Mouse (Mus musculus) embryonic facial prominence, embryonic 15.5 days (tissue): ENCODE data around the gene Arhgef25. TPM values are rescaled to one million over a fixed set of nuclear protein-coding genes. Genes with fewer than 3 reads are reported as not detected.
"Not testable (repeated sequence)": the region's sequence is repeated elsewhere in the genome, so short reads cannot be mapped to it uniquely, and the experiment has no call there.

Source experiments
- ATAC-seq: fragments of 200-750 bp; cut with Nextera tagmentation; 2 replicates; pipeline ENCODE4 v1.8.0; 2017; ENCODE audit warnings: low read depth, moderate TSS enrichment; ENCODE audit not compliant: insufficient number of reproducible peaks, low FRiP score, low TSS enrichment
- H3K27ac ChIP-seq: fragments of 300-500 bp; sonication (generic); replicated peaks from 2 replicates; pipeline ENCODE4 v1.5.1; 2015; ENCODE audit warnings: mild to moderate bottlenecking, inconsistent platforms
- H3K27me3 ChIP-seq: fragments of 300-500 bp; sonication (generic); 2 replicates; pipeline ENCODE4 v1.6.1; 2015; ENCODE audit warnings: inconsistent platforms
- H3K36me3 ChIP-seq: fragments of 300-500 bp; sonication (generic); 2 replicates; pipeline ENCODE4 v1.6.1; 2015; ENCODE audit warnings: mild to moderate bottlenecking, inconsistent platforms
- H3K4me1 ChIP-seq: fragments of 300-500 bp; sonication (generic); 2 replicates; pipeline ENCODE4 v1.6.1; 2015; ENCODE audit warnings: inconsistent platforms
- H3K4me2 ChIP-seq: fragments of 300-500 bp; sonication (generic); replicated peaks from 2 replicates; pipeline ENCODE4 v1.6.1; 2015; ENCODE audit warnings: mild to moderate bottlenecking, inconsistent platforms
- H3K4me3 ChIP-seq: fragments of 300-500 bp; sonication (generic); replicated peaks from 2 replicates; pipeline ENCODE4 v1.5.1; 2015; ENCODE audit warnings: mild to moderate bottlenecking, inconsistent platforms
- H3K9ac ChIP-seq: fragments of 300-500 bp; sonication (generic); 2 replicates; pipeline ENCODE4 v1.6.1; 2015; ENCODE audit warnings: inconsistent platforms
- H3K9me3 ChIP-seq: fragments of 300-500 bp; sonication (generic); replicated peaks from 2 replicates; pipeline ENCODE4 v1.6.1; 2016; ENCODE audit warnings: inconsistent platforms
- WGBS: fragments of 180-500 bp; shearing (Covaris S2); methylation state at CpG from one replicate; pipeline ENCODE4 v1.1.7; 2015; 5-methylcytosine and 5-hydroxymethylcytosine counted together
- polyA plus RNA-seq: library from polyadenylated mRNA; unstranded; fragments of >200 nt; fragmentation: Nextera tagmentation; extraction: Ambion mirVana; gene quantifications from 2 replicates; pipeline ENCODE4 v1.2.1, GENCODE M21; 2015

The Arhgef25 gene
- polyA plus RNA-seq, 1 experiment from 2014 or later, result 116 TPM

DNA sequence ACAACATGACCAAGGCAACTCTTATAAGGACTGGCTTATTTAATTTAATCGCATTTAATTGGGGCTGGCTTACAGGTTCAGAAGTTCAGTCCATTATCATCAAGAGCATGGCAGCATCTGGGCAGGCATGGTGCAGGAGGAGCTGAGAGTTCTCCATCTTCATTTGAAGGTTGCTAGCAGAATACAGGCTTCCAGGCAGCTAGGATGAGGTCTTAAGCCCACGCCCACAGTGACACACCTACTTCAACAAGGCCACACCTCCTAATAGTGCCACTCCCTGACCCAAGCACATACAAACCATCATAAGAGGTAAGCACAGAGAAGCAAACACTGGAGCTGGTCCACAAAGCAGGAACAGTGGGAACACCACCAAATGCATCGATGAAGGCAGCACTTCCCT, 38.6 kb downstream of the Arhgef25 start:
- H3K9me3 ChIP-seq, H3K27me3 ChIP-seq, H3K4me1 ChIP-seq, H3K36me3 ChIP-seq, H3K27ac ChIP-seq, ATAC-seq, H3K4me2 ChIP-seq, H3K4me3 ChIP-seq, H3K9ac ChIP-seq: not testable (repeated sequence)
- 88% methylated on average over 3 of the region's 3 CpGs for WGBS

DNA sequence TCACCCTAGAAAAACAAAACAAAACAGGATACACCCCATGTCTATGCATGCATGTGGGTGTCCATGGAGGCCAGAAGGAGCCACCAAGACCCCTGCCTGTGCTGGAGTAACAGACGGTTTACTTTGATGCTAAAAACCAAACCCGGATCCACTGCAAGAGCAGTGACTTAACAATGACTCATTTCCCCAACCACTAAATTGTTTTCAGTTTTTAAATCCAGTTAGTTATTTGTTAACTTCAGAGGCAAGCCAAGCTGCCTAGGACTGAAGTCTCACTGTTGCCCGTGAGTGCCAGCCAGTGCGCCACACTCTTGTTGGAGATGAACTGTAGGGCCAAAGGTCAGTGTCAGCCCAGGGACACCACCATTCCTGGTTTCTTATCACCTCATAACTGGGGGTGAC, 39.4 kb downstream of the Arhgef25 start:
- Histone ChIP-seq H3K4me1 (no peaks in the 10 kb centered on the region), H3K4me3 (no peak overlapping the region), H3K4me2 (no peak overlapping the region), H3K9ac (no peak overlapping the region), H3K9me3 (no peaks in the 10 kb centered on the region), H3K27ac (no peak overlapping the region), H3K36me3 (no peaks in the 10 kb centered on the region), H3K27me3 (no peaks in the 10 kb centered on the region)
- 72% methylated on average over 4 of the region's 4 CpGs for WGBS
- no peak for ATAC-seq

DNA sequence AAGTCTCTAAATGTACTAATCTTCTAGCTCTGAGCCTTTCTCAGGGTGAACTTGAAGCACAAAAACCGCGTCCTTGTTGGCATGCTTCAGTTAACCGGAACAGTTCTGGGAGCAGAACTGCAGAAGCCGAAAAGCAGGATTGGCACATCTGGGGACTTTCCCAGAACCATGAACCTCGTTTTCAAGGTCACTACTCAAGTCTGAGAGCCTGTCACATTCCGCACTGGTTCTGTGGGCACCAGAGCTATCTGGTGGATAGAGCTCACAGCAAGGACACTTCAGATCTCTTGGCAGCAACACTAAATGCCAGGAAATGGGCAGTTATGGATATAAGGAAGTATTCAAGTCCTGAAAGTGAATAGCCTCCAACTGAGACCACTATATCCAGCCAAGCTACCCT, 42.7 kb downstream of the Arhgef25 start:
- H3K36me3 ChIP-seq, result no peaks in the 10 kb centered on the region
- H3K4me2 ChIP-seq, result no peak overlapping the region
- ATAC-seq, result no peak
- no peak overlapping the region for H3K27ac ChIP-seq
- 78% methylated on average over 6 of the region's 6 CpGs for WGBS
- H3K9me3 ChIP-seq, result no peaks in the 10 kb centered on the region
- no peaks in the 10 kb centered on the region for H3K4me1 ChIP-seq
- H3K27me3 ChIP-seq, result no peaks in the 10 kb centered on the region
- no peak overlapping the region for H3K9ac ChIP-seq
- H3K4me3 ChIP-seq, result no peak overlapping the region

DNA sequence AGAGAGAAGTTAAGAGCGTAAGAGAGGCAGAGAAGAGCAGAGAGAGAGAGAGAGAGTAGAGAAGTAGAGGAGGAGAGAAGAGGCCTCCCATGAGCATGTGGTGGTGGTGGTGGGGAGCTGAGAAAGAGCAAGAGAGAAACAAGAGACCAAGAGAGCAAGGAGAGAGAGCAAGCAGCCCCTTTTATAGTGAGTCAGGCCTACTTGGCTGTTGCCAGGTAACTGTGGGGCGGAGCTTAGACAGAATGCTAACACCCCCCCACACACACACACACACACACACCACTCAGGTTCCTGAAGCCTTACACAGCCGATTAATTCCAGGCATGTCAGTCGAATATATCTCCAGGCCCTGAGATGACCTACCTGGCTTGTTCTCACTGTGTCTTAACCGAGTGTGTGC, 44.6 kb downstream of the Arhgef25 start:
- WGBS, result 67% methylated on average over 5 of the region's 5 CpGs
- ATAC-seq, result no peak
- no peaks in the 10 kb centered on the region for H3K27me3 ChIP-seq

DNA sequence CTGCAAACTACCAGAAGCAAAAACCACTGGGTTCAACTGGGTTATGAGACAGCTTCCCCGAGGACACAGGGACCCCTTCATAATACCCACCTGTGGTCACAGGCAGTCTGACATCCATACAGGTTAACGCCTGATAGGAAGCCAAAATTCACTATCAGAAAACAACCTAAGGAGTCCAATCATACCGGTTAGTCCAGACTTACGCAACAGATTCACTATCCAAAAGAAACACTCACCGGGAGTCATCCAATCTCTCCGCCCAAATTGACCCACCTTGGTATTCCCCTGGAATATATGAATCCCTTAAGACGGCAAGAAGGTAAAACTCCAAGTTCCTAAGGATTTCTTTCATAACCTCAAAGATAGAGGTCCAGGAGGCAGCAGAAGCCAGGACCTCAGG, 45.3 kb downstream of the Arhgef25 start:
- no peak overlapping the region for H3K9ac ChIP-seq
- WGBS, result 81% methylated on average over 7 of the region's 7 CpGs
- ATAC-seq, result no peak

More for the DNA sequence above, 44.6 kb downstream of the Arhgef25 start:
- Histone ChIP-seq H3K9ac (no peak overlapping the region), H3K9me3 (no peaks in the 10 kb centered on the region), H3K4me1 (no peaks in the 10 kb centered on the region), H3K27ac (no peak overlapping the region), H3K4me3 (no peak overlapping the region), H3K36me3 (no peaks in the 10 kb centered on the region), H3K4me2 (no peak overlapping the region)

DNA sequence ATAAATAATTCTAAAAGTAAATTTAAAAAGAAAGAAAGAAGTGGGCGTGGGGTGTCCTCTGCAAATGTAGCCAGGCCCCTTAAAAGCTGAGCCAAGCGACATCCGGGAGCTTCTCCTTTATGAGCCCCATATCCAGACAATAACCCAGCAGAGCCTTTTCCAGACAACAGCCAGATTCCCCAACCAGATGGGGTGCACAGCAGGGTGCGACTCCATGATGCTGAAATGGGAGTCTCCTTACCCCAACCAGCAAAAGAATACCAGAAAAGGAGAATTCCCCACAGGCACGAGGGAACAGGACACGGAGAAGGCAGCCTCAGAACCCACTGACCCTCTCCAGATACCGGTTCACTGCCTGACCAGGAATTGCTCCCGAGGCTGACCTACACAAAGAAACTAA, 46.7 kb downstream of the Arhgef25 start:
- Histone ChIP-seq H3K4me1 (no peaks in the 10 kb centered on the region), H3K27me3 (no peaks in the 10 kb centered on the region), H3K9me3 (no peaks in the 10 kb centered on the region), H3K9ac (no peak overlapping the region), H3K36me3 (no peaks in the 10 kb centered on the region), H3K27ac (no peak overlapping the region), H3K4me3 (no peak overlapping the region), H3K4me2 (no peak overlapping the region)
- ATAC-seq, result no peak
- WGBS, result 80% methylated on average over 8 of the region's 8 CpGs

More for the DNA sequence above, 45.3 kb downstream of the Arhgef25 start:
- Histone ChIP-seq H3K4me1 (no peaks in the 10 kb centered on the region), H3K36me3 (no peaks in the 10 kb centered on the region), H3K27ac (no peak overlapping the region), H3K27me3 (no peaks in the 10 kb centered on the region), H3K9me3 (no peaks in the 10 kb centered on the region), H3K4me2 (no peak overlapping the region), H3K4me3 (no peak overlapping the region)

DNA sequence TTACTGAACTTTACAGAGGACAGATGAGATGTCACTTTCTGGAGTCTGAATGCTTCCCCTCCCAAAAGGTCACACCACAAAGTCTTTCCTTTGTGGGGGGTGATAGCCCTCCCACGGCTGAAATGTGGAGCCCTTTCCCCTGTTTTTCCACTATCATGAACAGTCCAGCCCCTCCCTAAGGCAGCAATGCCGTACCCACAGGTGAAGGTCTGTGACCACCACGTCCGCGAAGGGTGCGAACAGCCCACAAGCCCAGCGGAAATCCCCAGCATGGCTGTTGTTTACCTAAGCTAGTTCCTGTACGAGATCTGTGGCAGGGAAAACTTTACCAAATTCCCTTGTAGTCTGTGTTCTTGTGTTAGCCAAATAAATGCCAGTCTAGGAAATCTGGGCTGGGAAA, 48.4 kb downstream of the Arhgef25 start:
- no peaks in the 10 kb centered on the region for H3K9me3 ChIP-seq
- no peaks in the 10 kb centered on the region for H3K27me3 ChIP-seq
- no peak for ATAC-seq
- no peaks in the 10 kb centered on the region for H3K4me1 ChIP-seq
- no peak overlapping the region for H3K4me3 ChIP-seq
- 77% methylated on average over 8 of the region's 8 CpGs for WGBS
- no peak overlapping the region for H3K9ac ChIP-seq
- no peak overlapping the region for H3K4me2 ChIP-seq
- no peak overlapping the region for H3K27ac ChIP-seq
- no peaks in the 10 kb centered on the region for H3K36me3 ChIP-seq

DNA sequence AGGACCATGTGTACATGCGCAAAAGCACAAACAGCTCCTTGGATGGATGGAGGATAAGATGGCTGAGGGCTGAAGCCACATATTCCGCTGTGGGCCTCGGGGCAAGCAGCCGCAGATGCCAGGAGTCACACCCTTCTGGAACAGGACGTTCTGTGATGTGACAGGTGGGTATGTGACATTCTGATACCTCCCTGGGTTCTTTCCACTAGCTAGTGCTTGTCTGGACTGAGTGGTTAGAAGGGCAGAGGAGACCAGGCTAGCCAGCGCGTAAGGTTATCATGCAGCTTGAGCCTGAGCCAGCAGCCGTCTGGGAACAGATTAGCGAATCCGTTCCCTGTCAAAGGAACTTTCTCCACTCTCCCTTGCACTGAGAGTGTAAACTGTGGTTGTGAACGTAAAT, 48.9 kb downstream of the Arhgef25 start:
- no peaks in the 10 kb centered on the region for H3K27me3 ChIP-seq
- no peak overlapping the region for H3K4me3 ChIP-seq
- no peaks in the 10 kb centered on the region for H3K9me3 ChIP-seq
- no peak overlapping the region for H3K9ac ChIP-seq
- H3K27ac ChIP-seq, result no peak overlapping the region
- H3K36me3 ChIP-seq, result no peaks in the 10 kb centered on the region
- no peaks in the 10 kb centered on the region for H3K4me1 ChIP-seq
- WGBS, result 80% methylated on average over 11 of the region's 11 CpGs
- no peak for ATAC-seq
- H3K4me2 ChIP-seq, result no peak overlapping the region

DNA sequence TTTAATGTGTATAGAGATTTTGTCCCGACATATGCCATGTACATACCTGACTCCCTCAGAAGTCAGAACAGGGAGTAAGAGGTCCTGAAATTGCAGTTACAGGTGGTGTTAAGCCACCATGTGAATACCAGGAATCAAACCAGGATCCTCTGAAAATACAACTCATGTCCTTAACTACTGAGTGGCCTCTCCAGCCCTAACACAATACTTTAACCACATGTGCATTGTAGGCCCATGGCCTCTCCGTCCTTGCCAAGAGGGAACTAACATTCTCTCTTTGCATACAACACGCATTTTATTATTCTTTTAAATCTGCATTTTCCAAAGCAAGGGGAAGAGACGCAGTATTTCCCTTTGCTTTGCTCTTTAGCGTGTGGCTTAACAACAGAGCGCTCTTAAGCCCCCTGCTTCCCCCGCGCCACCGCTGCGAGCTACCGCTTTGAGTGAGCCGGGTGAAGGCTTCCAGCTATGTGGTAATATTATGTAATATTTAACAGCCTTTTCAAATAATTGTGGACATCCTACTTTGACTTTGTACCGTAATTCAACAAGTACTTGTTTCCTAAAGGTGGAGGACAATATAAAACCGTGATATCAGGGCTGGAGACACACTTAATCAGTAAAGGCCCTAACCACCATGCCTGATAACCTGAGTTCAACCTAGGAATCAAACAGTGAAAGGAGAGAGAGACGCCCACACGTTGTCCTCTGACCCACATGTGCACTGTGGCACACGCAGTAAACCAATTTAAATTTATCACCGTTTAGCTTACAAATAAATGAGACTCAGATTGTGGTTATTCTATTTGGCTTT, 51.3 kb downstream of the Arhgef25 start:
- Histone ChIP-seq H3K9ac (no peak overlapping the region), H3K27me3 (no peaks in the 10 kb centered on the region), H3K36me3 (no peaks in the 10 kb centered on the region), H3K27ac (no peak overlapping the region), H3K4me1 (peaks cover 8% of the 10 kb centered on the region; the same call in 1 of the 2 replicates), H3K4me3 (no peak overlapping the region), H3K9me3 (no peaks in the 10 kb centered on the region), H3K4me2 (no peak overlapping the region)
- 86% methylated on average over 18 of the region's 18 CpGs for WGBS
- no peak for ATAC-seq

DNA sequence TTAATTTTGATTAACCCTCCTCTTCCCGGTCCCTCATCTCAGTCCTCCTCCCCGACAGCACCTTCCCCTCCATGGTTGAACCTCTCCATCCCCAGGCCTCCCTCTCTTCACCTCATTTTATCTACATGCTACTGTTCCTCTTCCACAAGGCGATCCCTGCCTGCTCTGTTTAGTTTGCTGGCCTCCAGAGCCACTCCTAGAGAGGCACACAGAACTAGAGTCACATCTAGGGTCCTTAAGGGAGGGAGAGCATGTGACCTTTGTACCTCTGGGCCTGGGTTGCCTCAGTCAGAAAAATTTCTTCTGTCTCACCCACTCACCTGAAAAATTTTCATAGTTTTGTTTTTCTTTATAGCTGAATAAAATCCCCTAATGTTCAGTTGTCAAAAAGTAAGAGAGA, 52.0 kb downstream of the Arhgef25 start:
- no peak for ATAC-seq
- H3K36me3 ChIP-seq, result no peaks in the 10 kb centered on the region
- no peaks in the 10 kb centered on the region for H3K9me3 ChIP-seq
- no peak overlapping the region for H3K9ac ChIP-seq
- H3K4me2 ChIP-seq, result no peak overlapping the region
- H3K4me1 ChIP-seq, result peaks cover 8% of the 10 kb centered on the region; the same call in 1 of the 2 replicates
- no peaks in the 10 kb centered on the region for H3K27me3 ChIP-seq
- 77% methylated on average over 3 of the region's 3 CpGs for WGBS
- H3K27ac ChIP-seq, result no peak overlapping the region
- H3K4me3 ChIP-seq, result no peak overlapping the region

DNA sequence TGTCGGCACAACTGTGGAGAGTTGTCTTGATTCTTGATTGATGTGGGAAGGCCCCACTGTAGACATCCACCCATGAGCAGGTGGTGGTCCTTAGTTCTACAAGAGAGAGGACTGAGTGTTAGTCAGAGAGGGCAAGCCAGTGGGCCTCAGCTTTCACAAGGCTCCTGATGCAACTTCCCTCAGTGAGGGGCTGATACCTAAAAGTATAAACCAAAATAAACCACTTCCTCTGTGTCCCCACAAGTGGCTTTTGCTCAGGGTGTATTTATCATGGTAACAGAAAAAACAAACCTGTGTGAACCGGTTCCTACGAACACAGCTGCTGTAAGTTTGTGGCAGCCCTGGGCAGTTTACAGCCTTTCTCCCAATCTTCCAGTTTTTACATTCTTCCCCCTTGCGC, 53.4 kb downstream of the Arhgef25 start:
- Histone ChIP-seq H3K4me3 (no peak overlapping the region), H3K4me2 (no peak overlapping the region), H3K9ac (no peak overlapping the region), H3K27me3 (no peaks in the 10 kb centered on the region), H3K27ac (no peak overlapping the region), H3K36me3 (no peaks in the 10 kb centered on the region), H3K4me1 (peaks cover 8% of the 10 kb centered on the region; the same call in 1 of the 2 replicates), H3K9me3 (no peaks in the 10 kb centered on the region)
- WGBS, result 67% methylated on average over 4 of the region's 4 CpGs
- no peak for ATAC-seq
